Mouse (Mus musculus) heart, embryonic 13.5 days (tissue): ENCODE measurements around the gene Secisbp2. TPM values are rescaled to one million over a fixed set of nuclear protein-coding genes. Genes with fewer than 3 reads are reported as not detected.
A peak's percentile ranks its signal among the peaks of the same experiment; 100 is the strongest.
"Not testable (repeated sequence)": the region's sequence is repeated elsewhere in the genome, so short reads cannot be mapped to it uniquely, and the experiment has no call there.

ENCODE experiments used
- ATAC-seq: fragments of 200-750 bp; cut with Nextera tagmentation; 2 replicates; pipeline ENCODE4 v1.8.0; 2017; ENCODE audit warnings: moderate TSS enrichment; ENCODE audit not compliant: insufficient number of reproducible peaks, low FRiP score, low TSS enrichment; ENCODE audit errors: extremely low read depth
- H3K27ac ChIP-seq: fragments of 300-500 bp; sonication (generic); replicated peaks from 2 replicates; pipeline ENCODE4 v1.5.1; 2015; ENCODE audit warnings: moderate library complexity, mild to moderate bottlenecking, inconsistent platforms
- H3K27me3 ChIP-seq: fragments of 300-500 bp; sonication (generic); replicated peaks from 2 replicates; pipeline ENCODE4 v1.6.1; 2015; ENCODE audit warnings: mild to moderate bottlenecking, inconsistent platforms
- H3K36me3 ChIP-seq: fragments of 300-500 bp; sonication (generic); 2 replicates; pipeline ENCODE4 v1.6.1; 2015; ENCODE audit warnings: mild to moderate bottlenecking, inconsistent platforms
- H3K4me1 ChIP-seq: fragments of 300-500 bp; sonication (generic); 2 replicates; pipeline ENCODE4 v1.6.1; 2015; ENCODE audit warnings: inconsistent platforms
- H3K4me2 ChIP-seq: fragments of 300-500 bp; sonication (generic); 2 replicates; pipeline ENCODE4 v1.6.1; 2015; ENCODE audit warnings: inconsistent platforms, mild to moderate bottlenecking, moderate library complexity
- H3K4me3 ChIP-seq: fragments of 300-500 bp; sonication (generic); 2 replicates; pipeline ENCODE4 v1.5.1; 2015; ENCODE audit warnings: moderate library complexity, mild to moderate bottlenecking, inconsistent platforms
- H3K9ac ChIP-seq: fragments of 300-500 bp; sonication (generic); 2 replicates; pipeline ENCODE4 v1.6.1; 2015; ENCODE audit warnings: inconsistent platforms, mild to moderate bottlenecking, moderate library complexity
- H3K9me3 ChIP-seq: fragments of 300-500 bp; sonication (generic); 2 replicates; pipeline ENCODE4 v1.6.1; 2016; ENCODE audit warnings: inconsistent platforms
- WGBS: fragments of 180-500 bp; shearing (Covaris S2); methylation state at CpG from one replicate; pipeline ENCODE4 v1.1.7; 2015; ENCODE audit warnings: mixed read lengths; 5-methylcytosine and 5-hydroxymethylcytosine counted together
- polyA plus RNA-seq: library from polyadenylated mRNA; unstranded; fragments of >200 nt; fragmentation: Nextera tagmentation; extraction: Ambion mirVana; gene quantifications from 2 replicates; pipeline ENCODE4 v1.2.1, GENCODE M21; 2015

Secisbp2 gene
- polyA plus RNA-seq, 1 experiment from 2014 or later: 24.7 TPM

- no peak for ATAC-seq
- no peak overlapping the region for H3K27ac ChIP-seq
- no peak overlapping the region for H3K4me2 ChIP-seq
- no peak overlapping the region for H3K9ac ChIP-seq
- H3K4me3 ChIP-seq: no peak overlapping the region
- 89% methylated on average over 2 of the region's 2 CpGs for WGBS
- H3K9me3 ChIP-seq: no peaks in the 10 kb centered on the region
- no peaks in the 10 kb centered on the region for H3K4me1 ChIP-seq
- H3K36me3 ChIP-seq: peaks cover 97% of the 10 kb centered on the region
- no peaks in the 10 kb centered on the region for H3K27me3 ChIP-seq
These were observed 12.1 kb downstream of the Secisbp2 start for GRCm38 (mm10) chr13:51663561-51663960.

GRCm38 (mm10) chr13:51668195-51668594 lies 16.7 kb downstream of the Secisbp2 start:
- H3K27me3 ChIP-seq, H3K9me3 ChIP-seq, H3K27ac ChIP-seq, H3K4me3 ChIP-seq, ATAC-seq, H3K4me1 ChIP-seq, H3K9ac ChIP-seq, H3K4me2 ChIP-seq: not testable (repeated sequence)
- WGBS: 88% methylated on average over 12 of the region's 12 CpGs
- peaks cover 92% of the 10 kb centered on the region for H3K36me3 ChIP-seq

- H3K27ac ChIP-seq: no peak overlapping the region
- H3K36me3 ChIP-seq: peaks cover 94% of the 10 kb centered on the region
- no peak overlapping the region for H3K9ac ChIP-seq
- 53% methylated on average over 4 of the region's 4 CpGs for WGBS
- H3K9me3 ChIP-seq: no peaks in the 10 kb centered on the region
- no peak overlapping the region for H3K4me3 ChIP-seq
- ATAC-seq: no peak
- H3K4me1 ChIP-seq: peaks cover 19% of the 10 kb centered on the region
- no peaks in the 10 kb centered on the region for H3K27me3 ChIP-seq
- no peak overlapping the region for H3K4me2 ChIP-seq
These were observed 25.1 kb downstream of the Secisbp2 start for GRCm38 (mm10) chr13:51676641-51677040.

- Histone ChIP-seq H3K27me3 (no peaks in the 10 kb centered on the region), H3K4me3 (no peak overlapping the region), H3K9ac (no peak overlapping the region), H3K9me3 (no peaks in the 10 kb centered on the region), H3K36me3 (peaks cover 95% of the 10 kb centered on the region), H3K4me2 (no peak overlapping the region), H3K4me1 (peaks cover 19% of the 10 kb centered on the region), H3K27ac (no peak overlapping the region)
- ATAC-seq: no peak
- WGBS: 84% methylated on average over 12 of the region's 12 CpGs
These were observed 25.5 kb downstream of the Secisbp2 start for GRCm38 (mm10) chr13:51677041-51677440.

GRCm38 (mm10) chr13:51677630-51678185 lies 26.2 kb downstream of the Secisbp2 start:
- H3K9ac ChIP-seq: no peak overlapping the region
- no peak for ATAC-seq
- no peaks in the 10 kb centered on the region for H3K9me3 ChIP-seq
- no peaks in the 10 kb centered on the region for H3K27me3 ChIP-seq
- peaks cover 99% of the 10 kb centered on the region for H3K36me3 ChIP-seq
- peaks cover 19% of the 10 kb centered on the region for H3K4me1 ChIP-seq
- H3K4me3 ChIP-seq: no peak overlapping the region
- H3K4me2 ChIP-seq: no peak overlapping the region
- no peak overlapping the region for H3K27ac ChIP-seq
- WGBS: 79% methylated on average over 7 of the region's 7 CpGs

- H3K27ac ChIP-seq: no peak overlapping the region
- H3K9ac ChIP-seq: no peak overlapping the region
- H3K27me3 ChIP-seq: no peaks in the 10 kb centered on the region
- no peak overlapping the region for H3K4me3 ChIP-seq
- H3K4me1 ChIP-seq: peaks cover 19% of the 10 kb centered on the region
- H3K9me3 ChIP-seq: no peaks in the 10 kb centered on the region
- H3K36me3 ChIP-seq: peaks cover 100% of the 10 kb centered on the region
- no peak overlapping the region for H3K4me2 ChIP-seq
- no peak for ATAC-seq
- 87% methylated on average over 6 of the region's 6 CpGs for WGBS
These were observed 27.2 kb downstream of the Secisbp2 start for GRCm38 (mm10) chr13:51678687-51679086.

GRCm38 (mm10) chr13:51679332-51679731 lies 27.8 kb downstream of the Secisbp2 start:
- no peak overlapping the region for H3K27ac ChIP-seq
- WGBS: 43% methylated on average over 4 of the region's 4 CpGs

GRCm38 (mm10) chr13:51681076-51681475 lies 29.6 kb downstream of the Secisbp2 start:
- Histone ChIP-seq H3K4me1 (peaks cover 19% of the 10 kb centered on the region), H3K9me3 (no peaks in the 10 kb centered on the region), H3K36me3 (peaks cover 100% of the 10 kb centered on the region), H3K9ac (no peak overlapping the region), H3K4me3 (no peak overlapping the region), H3K27ac (no peak overlapping the region), H3K4me2 (no peak overlapping the region), H3K27me3 (no peaks in the 10 kb centered on the region)
- no peak for ATAC-seq
- WGBS: 66% methylated on average over 5 of the region's 5 CpGs

More at GRCm38 (mm10) chr13:51679332-51679731, 27.8 kb downstream of the Secisbp2 start:
- Histone ChIP-seq H3K4me1 (peaks cover 19% of the 10 kb centered on the region), H3K4me3 (no peak overlapping the region), H3K9me3 (no peaks in the 10 kb centered on the region), H3K27me3 (no peaks in the 10 kb centered on the region), H3K36me3 (peaks cover 100% of the 10 kb centered on the region), H3K9ac (no peak overlapping the region), H3K4me2 (no peak overlapping the region)
- no peak for ATAC-seq

GRCm38 (mm10) chr13:51681634-51682033 lies 30.1 kb downstream of the Secisbp2 start:
- no peaks in the 10 kb centered on the region for H3K9me3 ChIP-seq
- no peak for ATAC-seq
- no peak overlapping the region for H3K4me2 ChIP-seq
- no peak overlapping the region for H3K4me3 ChIP-seq
- H3K36me3 ChIP-seq: peaks cover 100% of the 10 kb centered on the region
- 94% methylated on average over 8 of the region's 8 CpGs for WGBS
- H3K27me3 ChIP-seq: no peaks in the 10 kb centered on the region
- H3K9ac ChIP-seq: no peak overlapping the region
- H3K4me1 ChIP-seq: peaks cover 14% of the 10 kb centered on the region
- no peak overlapping the region for H3K27ac ChIP-seq

GRCm38 (mm10) chr13:51685290-51685966 lies 33.9 kb downstream of the Secisbp2 start:
- H3K36me3 ChIP-seq: peaks cover 87% of the 10 kb centered on the region
- H3K9ac ChIP-seq: no peak overlapping the region
- no peak overlapping the region for H3K4me2 ChIP-seq
- H3K4me3 ChIP-seq: no peak overlapping the region
- 73% methylated on average over 7 of the region's 7 CpGs for WGBS
- no peaks in the 10 kb centered on the region for H3K27me3 ChIP-seq
- no peaks in the 10 kb centered on the region for H3K9me3 ChIP-seq
- H3K27ac ChIP-seq: no peak overlapping the region
- ATAC-seq: no peak
- H3K4me1 ChIP-seq: peaks cover 16% of the 10 kb centered on the region

GRCm38 (mm10) chr13:51686966-51687365 lies 35.5 kb downstream of the Secisbp2 start:
- Histone ChIP-seq H3K9me3 (no peaks in the 10 kb centered on the region), H3K36me3 (peaks cover 78% of the 10 kb centered on the region), H3K27me3 (no peaks in the 10 kb centered on the region), H3K4me3 (no peak overlapping the region), H3K4me1 (peaks cover 17% of the 10 kb centered on the region), H3K9ac (no peak overlapping the region), H3K4me2 (no peak overlapping the region), H3K27ac (no peak overlapping the region)
- 95% methylated on average over 5 of the region's 5 CpGs for WGBS
- ATAC-seq: no peak

- Histone ChIP-seq H3K27me3 (no peaks in the 10 kb centered on the region), H3K4me3 (no peak overlapping the region), H3K4me1 (peaks cover 17% of the 10 kb centered on the region), H3K36me3 (peaks cover 61% of the 10 kb centered on the region), H3K27ac (peak overlapping the region; percentile 54; the same call in 1 of the 2 replicates), H3K9ac (0 out of 2 replicates have a peak overlapping the region, but pooled peaks have one; percentile 37), H3K9me3 (no peaks in the 10 kb centered on the region), H3K4me2 (no peak overlapping the region)
- WGBS: 37% methylated on average over 3 of the region's 3 CpGs
- no peak for ATAC-seq
These were observed 37.2 kb downstream of the Secisbp2 start for GRCm38 (mm10) chr13:51688688-51689087.
